Mouse (Mus musculus) adrenal gland (tissue): ENCODE measurements around the gene Prrg4.
"Not testable (repeated sequence)": the region's sequence is repeated elsewhere in the genome, so short reads cannot be mapped to it uniquely, and the experiment has no call there.

ENCODE experiments used
- intact Hi-C: fragments of 180-260 bp; cut with DNase I; formaldehyde crosslinking; loops from one replicate; pipeline ENCODE4 v1.15.1; 2025
- long read RNA-seq, 2 experiments: library from polyadenylated mRNA; unstranded; transcript quantifications; one replicate each; pipeline ENCODE4 v2.0.0; 2020; ENCODE audit warnings: borderline replicate concordance in 1 of 2; ENCODE audit not compliant: insufficient replicate concordance in 1 of 2

Prrg4 gene
- long read RNA-seq, experiment 1, partial matches to known transcripts = 0 of 1 reads
- long read RNA-seq, experiment 1, other reads (novel, unspliced or antisense) = 1 of 1 reads
- long read RNA-seq, experiment 2, transcript Prrg4-201 (6 exons, 2,872 nt) = major isoform, 16 of 22 reads
- long read RNA-seq, experiment 2, partial matches to known transcripts = 1 of 22 reads
- long read RNA-seq, experiment 2, other reads (novel, unspliced or antisense) = 5 of 22 reads

GRCm38 (mm10) chr2:104849276-104849990, at the start of gene Prrg4:
Prrg4 (minus strand) TSS chr2:104849876.
- intact Hi-C loops = no loop called here

GRCm38 (mm10) chr2:104887882-104888566, 38.3 kb upstream of the Prrg4 start:
- intact Hi-C loops = loop anchor here (2.0 to 10.0 kb wide), 3 partner anchors 97 to 341 kb away; no protein-coding TSS in a partner anchor

GRCm38 (mm10) chr2:104887331-104887730, 37.7 kb upstream of the Prrg4 start:
- intact Hi-C loops = loop anchor here (2.0 to 10.0 kb wide), 3 partner anchors 97 to 341 kb away; no protein-coding TSS in a partner anchor

- intact Hi-C loops = loop anchor here (2.0 to 10.0 kb wide), 3 partner anchors 99 to 343 kb away; no protein-coding TSS in a partner anchor
Measured at GRCm38 (mm10) chr2:104886109-104886508, 36.4 kb upstream of the Prrg4 start.

- intact Hi-C loops = no loop called here
Measured at GRCm38 (mm10) chr2:104878794-104879193, 29.1 kb upstream of the Prrg4 start.

GRCm38 (mm10) chr2:104869101-104869500, 19.4 kb upstream of the Prrg4 start:
- intact Hi-C loops = no loop called here

- intact Hi-C loops = no loop called here
Measured at GRCm38 (mm10) chr2:104867282-104867855, 17.7 kb upstream of the Prrg4 start, which contains the start of gene Ccdc73. Ccdc73 (plus strand) TSS chr2:104867805.

- intact Hi-C loops = no loop called here
Measured at GRCm38 (mm10) chr2:104864176-104864860, 14.6 kb upstream of the Prrg4 start.

- intact Hi-C loops = no loop called here
Measured at GRCm38 (mm10) chr2:104860426-104860825, 10.8 kb upstream of the Prrg4 start.

GRCm38 (mm10) chr2:104859060-104859459, 9.4 kb upstream of the Prrg4 start:
- intact Hi-C loops = no loop called here

- intact Hi-C loops = not testable (repeated sequence)
Measured at GRCm38 (mm10) chr2:104858083-104858482, 8.4 kb upstream of the Prrg4 start.

- intact Hi-C loops = no loop called here
Measured at GRCm38 (mm10) chr2:104856218-104856617, 6.5 kb upstream of the Prrg4 start.

- intact Hi-C loops = no loop called here
Measured at GRCm38 (mm10) chr2:104855732-104856131, 6.1 kb upstream of the Prrg4 start.

- intact Hi-C loops = no loop called here
Measured at GRCm38 (mm10) chr2:104854836-104855235, 5.2 kb upstream of the Prrg4 start.

- intact Hi-C loops = no loop called here
Measured at GRCm38 (mm10) chr2:104852546-104852945, 2.9 kb upstream of the Prrg4 start.

GRCm38 (mm10) chr2:104851686-104852085, 2.0 kb upstream of the Prrg4 start:
- intact Hi-C loops = no loop called here

GRCm38 (mm10) chr2:104849991-104850359, 299 bp upstream of the Prrg4 start:
- intact Hi-C loops = no loop called here

GRCm38 (mm10) chr2:104848235-104849161, 1.2 kb downstream of the Prrg4 start:
- intact Hi-C loops = no loop called here

GRCm38 (mm10) chr2:104847645-104848044, 2.0 kb downstream of the Prrg4 start:
- intact Hi-C loops = no loop called here
